16 mouse cellular contexts compared by ENCODE assay signal in genomic region chr13:15395694-15396093, GRCm38 (mm10).
A peak's percentile ranks its signal among the peaks of the same experiment; 100 is the strongest.
DNase-seq lines count a peak whose midpoint lies in the region; ATAC-seq lines count a peak whose summit lies in the region.
"Had no signal": no experiment of that assay in that cellular context is flagged by ENCODE, and none has a peak within 500 bp of the region (broad histone marks: within the 10 kb centered on the region; RNA-seq: fewer than 3 reads in every experiment).

No protein-coding gene starts in this region.

- no peak overlapping the region for H3K9ac ChIP-seq in forebrain, embryonic 12.5 days
- no peak overlapping the region for H3K9ac ChIP-seq in hindbrain, embryonic 14.5 days
- no peak overlapping the region; the same call in 1 of the 2 replicates for H3K9ac ChIP-seq in midbrain, embryonic 13.5 days (replicated peaks)

- peaks cover 12% of the 10 kb centered on the region for H3K4me1 ChIP-seq in forebrain, embryonic 12.5 days
- H3K4me1 ChIP-seq in hindbrain, embryonic 14.5 days (replicated peaks; ENCODE audit: control insufficient read depth, insufficient read depth, low read length) = no peaks in the 10 kb centered on the region
- peaks cover 7% of the 10 kb centered on the region; the same call in 1 of the 2 replicates for H3K4me1 ChIP-seq in midbrain, embryonic 13.5 days (replicated peaks)
- H3K4me1 ChIP-seq: heart, embryonic 10.5 days; megakaryocyte, embryonic 14.5 days had no signal

- H3K36me3 ChIP-seq in forebrain, embryonic 12.5 days (replicated peaks) = no peaks in the 10 kb centered on the region
- no peaks in the 10 kb centered on the region for H3K36me3 ChIP-seq in hindbrain, embryonic 14.5 days (replicated peaks; ENCODE audit: control insufficient read depth, insufficient read depth)
- H3K36me3 ChIP-seq in midbrain, embryonic 13.5 days = no peaks in the 10 kb centered on the region
- H3K36me3 ChIP-seq: heart, embryonic 10.5 days had no signal

- WGBS in forebrain, embryonic 12.5 days = 12% methylated on average over 7 of the region's 7 CpGs
- WGBS in hindbrain, embryonic 14.5 days = 18% methylated on average over 7 of the region's 7 CpGs
- WGBS in midbrain, embryonic 13.5 days = 11% methylated on average over 7 of the region's 7 CpGs

- H3K4me2 ChIP-seq in forebrain, embryonic 12.5 days = peak overlapping the region; percentile 26; the same call in 1 of the 2 replicates
- peak overlapping the region; percentile 29 for H3K4me2 ChIP-seq in hindbrain, embryonic 14.5 days (replicated peaks)
- H3K4me2 ChIP-seq in midbrain, embryonic 13.5 days (replicated peaks) = peak overlapping the region; percentile 38
- H3K4me2 ChIP-seq: liver, embryonic 11.5 days had no signal

- no peaks in the 10 kb centered on the region for H3K27me3 ChIP-seq in forebrain, embryonic 12.5 days
- no peaks in the 10 kb centered on the region for H3K27me3 ChIP-seq in hindbrain, embryonic 14.5 days (ENCODE audit: control insufficient read depth, insufficient read depth, low read length)
- no peaks in the 10 kb centered on the region for H3K27me3 ChIP-seq in midbrain, embryonic 13.5 days
- H3K27me3 ChIP-seq: megakaryocyte, embryonic 14.5 days had no signal

- H3K27ac ChIP-seq in forebrain, embryonic 12.5 days = 0 out of 2 replicates have a peak overlapping the region, but pooled peaks have one; percentile 14
- no peak overlapping the region for H3K27ac ChIP-seq in hindbrain, embryonic 14.5 days
- H3K27ac ChIP-seq in midbrain, embryonic 13.5 days = no peak overlapping the region
- H3K27ac ChIP-seq: heart, embryonic 10.5 days; layer of hippocampus, adult 2 months had no signal

- no peaks in the 10 kb centered on the region for H3K9me3 ChIP-seq in forebrain, embryonic 12.5 days
- no peaks in the 10 kb centered on the region for H3K9me3 ChIP-seq in hindbrain, embryonic 14.5 days (ENCODE audit: control insufficient read depth, low read length)
- no peaks in the 10 kb centered on the region for H3K9me3 ChIP-seq in midbrain, embryonic 13.5 days
- H3K9me3 ChIP-seq: heart, embryonic 10.5 days had no signal

- DNase-seq in ES-CJ7 (ENCODE audit: low read depth, low spot score) = peak; percentile 9
- no peak for DNase-seq in hindbrain, embryonic 14.5 days (ENCODE audit: low spot score)
- no peak for DNase-seq in kidney, postnatal 14 days
- DNase-seq in embryo, embryonic 9.5 days (ENCODE audit: extremely low spot score) = no peak
- no peak for DNase-seq in thymus, postnatal 0 days (ENCODE audit: low spot score)
- DNase-seq: adrenal gland, adult 8-10 months; cerebellum, adult 9-10 months; gastrocnemius, postnatal 10 days; kidney, adult 9 months had no signal

- no peak overlapping the region for H3K4me3 ChIP-seq in forebrain, embryonic 12.5 days (replicated peaks)
- no peak overlapping the region for H3K4me3 ChIP-seq in hindbrain, embryonic 14.5 days (replicated peaks; ENCODE audit: low read length)
- H3K4me3 ChIP-seq in midbrain, embryonic 13.5 days (replicated peaks) = no peak overlapping the region
- H3K4me3 ChIP-seq: heart, embryonic 10.5 days; layer of hippocampus, adult 2 months; megakaryocyte, embryonic 14.5 days had no signal

- ATAC-seq in forebrain, embryonic 12.5 days (ENCODE audit: low FRiP score) = no peak
- peak; percentile 80; the same call in 1 of the 2 replicates for ATAC-seq in hindbrain, embryonic 14.5 days (ENCODE audit: low FRiP score)
- peak; percentile 81 for ATAC-seq in midbrain, embryonic 13.5 days
- ATAC-seq in erythroid progenitor cell, adult 5-6 weeks (replicated peaks; ENCODE audit: low FRiP score, poor library complexity, severe bottlenecking) = no peak

Comparison
In these comparisons a context has a peak if more than half of its experiments do, and no peak if none do; other contexts are left out.
1. ATAC-seq: peak in hindbrain, embryonic 14.5 days (single experiment) and midbrain, embryonic 13.5 days (single experiment); none in forebrain, embryonic 12.5 days (single experiment) and erythroid progenitor cell, adult 5-6 weeks (single experiment).
2. Peak in every context shown above with its lines, with median percentiles within 50 percentile points of each other: H3K4me2 ChIP-seq.